Mouse (Mus musculus) limb, embryonic 15.5 days (tissue): ENCODE results near the gene Psip1. TPM values are rescaled to one million over a fixed set of nuclear protein-coding genes. Genes with fewer than 3 reads are reported as not detected.
"Not testable (repeated sequence)": the region's sequence is repeated elsewhere in the genome, so short reads cannot be mapped to it uniquely, and the experiment has no call there.

Source experiments
- ATAC-seq: fragments of 200-750 bp; cut with Nextera tagmentation; 2 replicates; pipeline ENCODE4 v1.8.0; 2017; ENCODE audit warnings: low read depth, moderate TSS enrichment; ENCODE audit not compliant: insufficient number of reproducible peaks, low FRiP score, low TSS enrichment
- H3K27ac ChIP-seq: fragments of 300-500 bp; sonication (generic); 2 replicates; pipeline ENCODE4 v1.5.1; 2015; ENCODE audit warnings: moderate library complexity, mild to moderate bottlenecking, inconsistent platforms
- H3K27me3 ChIP-seq: fragments of 300-500 bp; sonication (generic); 2 replicates; pipeline ENCODE4 v1.6.1; 2015; ENCODE audit warnings: inconsistent platforms
- H3K36me3 ChIP-seq: fragments of 300-500 bp; sonication (generic); 2 replicates; pipeline ENCODE4 v1.6.1; 2015; ENCODE audit warnings: inconsistent platforms
- H3K4me1 ChIP-seq: fragments of 300-500 bp; sonication (generic); 2 replicates; pipeline ENCODE4 v1.6.1; 2015; ENCODE audit warnings: inconsistent platforms
- H3K4me2 ChIP-seq: fragments of 300-500 bp; sonication (generic); 2 replicates; pipeline ENCODE4 v1.6.1; 2015; ENCODE audit warnings: mild to moderate bottlenecking, inconsistent platforms
- H3K4me3 ChIP-seq: fragments of 300-500 bp; sonication (generic); 2 replicates; pipeline ENCODE4 v1.5.1; 2015; ENCODE audit warnings: mild to moderate bottlenecking, inconsistent platforms
- H3K9ac ChIP-seq: fragments of 300-500 bp; sonication (generic); 2 replicates; pipeline ENCODE4 v1.6.1; 2015; ENCODE audit warnings: inconsistent platforms
- H3K9me3 ChIP-seq: fragments of 300-500 bp; sonication (generic); 2 replicates; pipeline ENCODE4 v1.6.1; 2016; ENCODE audit warnings: inconsistent platforms
- WGBS: fragments of 180-500 bp; shearing (Covaris S2); methylation state at CpG from one replicate; pipeline ENCODE4 v1.1.7; 2015; 5-methylcytosine and 5-hydroxymethylcytosine counted together
- polyA plus RNA-seq: library from polyadenylated mRNA; unstranded; fragments of >200 nt; fragmentation: Nextera tagmentation; extraction: Ambion mirVana; gene quantifications from 2 replicates; pipeline ENCODE4 v1.2.1, GENCODE M21; 2015

Gene Psip1
- 73.9 and 96.7 TPM in 2 replicates for polyA plus RNA-seq

- under 1% methylated on average over 59 of the region's 86 CpGs for WGBS
- peak within 1 kb of the TSS; percentile 85 for H3K9ac ChIP-seq
- H3K4me1 ChIP-seq: peaks cover 11% of the 10 kb centered on the region
- peaks cover 15% of the 10 kb centered on the region; the same call in 1 of the 2 replicates for H3K36me3 ChIP-seq
- H3K27ac ChIP-seq: peak within 1 kb of the TSS; percentile 97
- H3K9me3 ChIP-seq: no peaks in the 10 kb centered on the region
- peak within 1 kb of the TSS; percentile 79 for H3K4me2 ChIP-seq
- ATAC-seq: peak; percentile 88
- H3K4me3 ChIP-seq: peak within 1 kb of the TSS; percentile 92
- H3K27me3 ChIP-seq: no peaks in the 10 kb centered on the region
These were observed at the start of gene Psip1 for GRCm38 (mm10) chr4:83486117-83486901. TSS of gene Psip1 (minus strand) at chr4:83486459.

- Histone ChIP-seq H3K9me3 (no peaks in the 10 kb centered on the region), H3K4me3 (no peak overlapping the region), H3K4me1 (no peaks in the 10 kb centered on the region), H3K27ac (no peak overlapping the region), H3K4me2 (no peak overlapping the region), H3K36me3 (no peaks in the 10 kb centered on the region), H3K27me3 (no peaks in the 10 kb centered on the region), H3K9ac (no peak overlapping the region)
- WGBS: 31% methylated on average over 7 of the region's 7 CpGs
- no peak for ATAC-seq
These were observed 47.8 kb upstream of the Psip1 start for GRCm38 (mm10) chr4:83534024-83534423.

- no peaks in the 10 kb centered on the region for H3K4me1 ChIP-seq
- H3K27ac ChIP-seq: no peak overlapping the region
- no peak for ATAC-seq
- no peak overlapping the region for H3K4me2 ChIP-seq
- H3K9ac ChIP-seq: no peak overlapping the region
- WGBS: 74% methylated on average over 9 of the region's 9 CpGs
- no peaks in the 10 kb centered on the region for H3K36me3 ChIP-seq
- no peaks in the 10 kb centered on the region for H3K27me3 ChIP-seq
- H3K4me3 ChIP-seq: no peak overlapping the region
- no peaks in the 10 kb centered on the region for H3K9me3 ChIP-seq
These were observed 47.1 kb upstream of the Psip1 start for GRCm38 (mm10) chr4:83533168-83533911.

- WGBS: 83% methylated on average over 4 of the region's 4 CpGs
- H3K27me3 ChIP-seq, H3K4me1 ChIP-seq, H3K9me3 ChIP-seq, ATAC-seq, H3K36me3 ChIP-seq, H3K4me3 ChIP-seq, H3K27ac ChIP-seq, H3K4me2 ChIP-seq, H3K9ac ChIP-seq: not testable (repeated sequence)
These were observed 43.8 kb upstream of the Psip1 start for GRCm38 (mm10) chr4:83530060-83530459.

GRCm38 (mm10) chr4:83527921-83528320 is 41.7 kb upstream of the Psip1 start:
- H3K27ac ChIP-seq: no peak overlapping the region
- H3K4me1 ChIP-seq: peaks cover 8% of the 10 kb centered on the region
- H3K27me3 ChIP-seq: no peaks in the 10 kb centered on the region
- no peaks in the 10 kb centered on the region for H3K9me3 ChIP-seq
- H3K4me3 ChIP-seq: no peak overlapping the region
- H3K4me2 ChIP-seq: no peak overlapping the region
- no peak for ATAC-seq
- H3K9ac ChIP-seq: no peak overlapping the region
- no peaks in the 10 kb centered on the region for H3K36me3 ChIP-seq

- Histone ChIP-seq H3K4me3 (no peak overlapping the region), H3K27ac (no peak overlapping the region), H3K4me1 (peaks cover 8% of the 10 kb centered on the region), H3K36me3 (no peaks in the 10 kb centered on the region), H3K4me2 (no peak overlapping the region), H3K9me3 (no peaks in the 10 kb centered on the region), H3K27me3 (no peaks in the 10 kb centered on the region), H3K9ac (no peak overlapping the region)
- ATAC-seq: no peak
- WGBS: 49% methylated on average over 6 of the region's 6 CpGs
These were observed 40.7 kb upstream of the Psip1 start for GRCm38 (mm10) chr4:83526988-83527334.

- Histone ChIP-seq H3K27ac (no peak overlapping the region), H3K27me3 (no peaks in the 10 kb centered on the region)
- 4% methylated on average over 13 of the region's 13 CpGs for WGBS
These were observed 40.2 kb upstream of the Psip1 start for GRCm38 (mm10) chr4:83526270-83526987.

GRCm38 (mm10) chr4:83525690-83526055 is 39.4 kb upstream of the Psip1 start:
- peak overlapping the region; percentile 83 for H3K4me3 ChIP-seq
- peak; percentile 74 for ATAC-seq
- under 1% methylated on average over 18 of the region's 18 CpGs for WGBS
- H3K9ac ChIP-seq: peak overlapping the region; percentile 53
- H3K36me3 ChIP-seq: no peaks in the 10 kb centered on the region
- peaks cover 8% of the 10 kb centered on the region for H3K4me1 ChIP-seq
- H3K4me2 ChIP-seq: peak overlapping the region; percentile 82
- peak overlapping the region; percentile 80 for H3K27ac ChIP-seq
- no peaks in the 10 kb centered on the region for H3K27me3 ChIP-seq
- H3K9me3 ChIP-seq: no peaks in the 10 kb centered on the region

More at GRCm38 (mm10) chr4:83526270-83526987, 40.2 kb upstream of the Psip1 start:
- peak overlapping the region; percentile 82 for H3K4me2 ChIP-seq
- H3K9ac ChIP-seq: no peak overlapping the region
- peak overlapping the region; percentile 83 for H3K4me3 ChIP-seq
- H3K36me3 ChIP-seq: no peaks in the 10 kb centered on the region
- H3K9me3 ChIP-seq: no peaks in the 10 kb centered on the region
- ATAC-seq: no peak
- peaks cover 8% of the 10 kb centered on the region for H3K4me1 ChIP-seq

GRCm38 (mm10) chr4:83524843-83525689 is 38.8 kb upstream of the Psip1 start, which contains the start of gene Ccdc171:
TSS of gene Ccdc171 (plus strand) at chr4:83525545.
- Histone ChIP-seq H3K9ac (peak within 1 kb of the TSS; percentile 63), H3K4me1 (peaks cover 8% of the 10 kb centered on the region), H3K27ac (peak within 1 kb of the TSS; percentile 95), H3K4me3 (peak within 1 kb of the TSS; percentile 83), H3K9me3 (no peaks in the 10 kb centered on the region), H3K36me3 (no peaks in the 10 kb centered on the region), H3K27me3 (no peaks in the 10 kb centered on the region), H3K4me2 (peak within 1 kb of the TSS; percentile 82)
- ATAC-seq: peak; percentile 95
- under 1% methylated on average over 69 of the region's 73 CpGs for WGBS

- no peaks in the 10 kb centered on the region for H3K27me3 ChIP-seq
- H3K9me3 ChIP-seq: no peaks in the 10 kb centered on the region
- no peaks in the 10 kb centered on the region for H3K36me3 ChIP-seq
- H3K27ac ChIP-seq: peak overlapping the region; percentile 95
- H3K9ac ChIP-seq: peak overlapping the region; percentile 63; the same call in 1 of the 2 replicates
- ATAC-seq: no peak
- 10% methylated on average over 6 of the region's 6 CpGs for WGBS
- peak overlapping the region; percentile 60 for H3K4me2 ChIP-seq
- peaks cover 8% of the 10 kb centered on the region for H3K4me1 ChIP-seq
- H3K4me3 ChIP-seq: peak overlapping the region; percentile 83
These were observed 38.2 kb upstream of the Psip1 start for GRCm38 (mm10) chr4:83524456-83524842.

GRCm38 (mm10) chr4:83522066-83522465 is 35.8 kb upstream of the Psip1 start:
- peaks cover 8% of the 10 kb centered on the region for H3K4me1 ChIP-seq
- no peak for ATAC-seq

More at GRCm38 (mm10) chr4:83522066-83522465, 35.8 kb upstream of the Psip1 start:
- Histone ChIP-seq H3K27me3 (no peaks in the 10 kb centered on the region), H3K36me3 (no peaks in the 10 kb centered on the region), H3K4me2 (no peak overlapping the region), H3K9ac (no peak overlapping the region), H3K9me3 (no peaks in the 10 kb centered on the region), H3K4me3 (no peak overlapping the region), H3K27ac (no peak overlapping the region)
- WGBS: 40% methylated on average over 5 of the region's 5 CpGs
